Mouse (Mus musculus): Measurements from ENCODE around the gene Adprh. TPM values are rescaled to one million over a fixed set of nuclear protein-coding genes. Genes with fewer than 3 reads are reported as not detected.
"Not testable (repeated sequence)": the region's sequence is repeated elsewhere in the genome, so short reads cannot be mapped to it uniquely, and the experiment has no call there.

The Adprh gene
- total RNA-seq (2017) = 26.4 and 33.0 TPM in 2 replicates

DNA sequence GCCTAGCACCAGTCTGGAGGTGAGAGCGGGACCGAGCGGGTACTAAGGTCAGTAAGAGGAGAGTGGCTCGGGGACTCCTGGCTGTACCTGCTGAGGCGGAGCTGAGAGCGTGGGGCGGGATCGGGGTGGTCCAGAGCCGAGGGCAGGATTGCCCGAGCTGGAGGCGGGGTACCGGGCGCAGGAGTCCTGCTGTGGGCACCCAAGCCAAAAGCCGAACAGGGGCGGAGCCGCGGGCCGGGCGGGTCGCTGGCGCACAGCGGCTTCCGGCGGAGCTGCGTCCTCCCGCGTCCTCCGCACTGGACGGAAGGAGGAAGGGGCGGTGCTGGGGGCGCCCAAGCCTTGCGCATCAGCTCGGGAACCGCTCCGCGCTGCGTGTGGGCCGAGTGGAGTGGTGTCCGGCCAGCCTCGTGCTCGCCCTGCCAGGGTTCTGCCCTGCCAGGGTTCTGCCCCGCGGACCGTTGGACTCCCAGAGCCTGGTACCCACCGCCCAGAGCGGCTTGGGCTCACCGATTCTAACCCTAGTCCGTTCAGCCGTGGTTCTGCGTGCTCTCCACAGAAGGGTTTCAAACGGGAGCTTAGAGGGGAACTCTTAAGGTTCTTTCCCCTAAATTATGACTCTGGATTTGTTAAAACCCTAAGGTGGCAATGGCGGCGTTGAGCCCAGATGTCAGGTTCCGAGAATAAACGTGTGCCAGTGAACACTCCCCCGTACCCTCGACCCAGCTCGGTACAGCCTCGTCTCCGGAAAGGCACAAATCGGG, at the start of gene Adprh:
Gene Adprh (minus strand): TSS at position 262 of the 761 bp plus-strand sequence.
- ATAC-seq (ENCODE audit: extremely low read depth, insufficient number of reproducible peaks, low FRiP score, poor library complexity, severe bottlenecking) = peak; percentile 76

DNA sequence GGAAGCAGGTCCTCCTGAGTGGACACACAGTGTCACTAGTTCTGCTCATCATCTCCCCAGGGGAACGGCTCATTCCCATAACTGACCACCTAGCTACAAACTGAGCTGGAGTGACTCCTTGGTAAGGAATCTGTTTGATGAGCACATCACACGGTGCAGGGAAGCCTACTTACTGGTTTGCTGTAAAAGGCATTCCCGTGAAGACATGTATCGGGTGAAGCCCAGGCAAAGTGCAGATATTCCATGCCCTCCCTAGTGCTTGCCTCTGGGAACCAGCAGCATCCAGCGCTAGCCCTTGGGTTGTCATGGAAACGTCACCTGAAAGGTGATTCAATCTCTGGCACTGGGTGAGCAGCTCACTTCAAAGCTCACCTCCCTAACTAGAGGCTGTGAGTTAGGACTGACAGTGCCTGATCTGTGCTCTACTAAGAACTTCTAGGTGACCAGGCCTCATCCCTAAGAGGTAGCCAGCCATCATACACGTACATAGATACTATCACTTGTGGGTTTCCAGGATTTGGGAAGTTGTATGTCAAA, 44.2 kb upstream of the Adprh start:
- no peak for ATAC-seq (ENCODE audit: extremely low read depth, insufficient number of reproducible peaks, low FRiP score, poor library complexity, severe bottlenecking)

DNA sequence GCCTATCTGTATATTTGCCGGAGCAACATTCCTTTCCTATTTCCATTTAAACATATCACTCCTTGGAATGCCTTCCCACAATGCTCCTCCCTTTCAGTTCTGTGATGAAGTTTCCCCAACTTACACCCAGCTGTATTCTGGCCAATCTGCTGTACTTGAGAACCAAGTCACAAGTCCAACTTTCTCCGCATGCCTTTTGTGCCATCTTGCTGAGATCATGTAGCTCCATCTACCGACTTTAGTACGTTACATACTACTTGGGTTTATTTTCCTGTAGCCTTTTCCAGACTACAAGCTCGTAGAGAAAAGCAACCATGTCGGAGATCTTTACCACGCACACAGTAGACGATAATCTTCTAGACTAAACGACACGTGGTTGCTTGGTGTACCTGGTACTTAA, 41.4 kb upstream of the Adprh start:
- ATAC-seq (ENCODE audit: extremely low read depth, insufficient number of reproducible peaks, low FRiP score, poor library complexity, severe bottlenecking) = no peak

DNA sequence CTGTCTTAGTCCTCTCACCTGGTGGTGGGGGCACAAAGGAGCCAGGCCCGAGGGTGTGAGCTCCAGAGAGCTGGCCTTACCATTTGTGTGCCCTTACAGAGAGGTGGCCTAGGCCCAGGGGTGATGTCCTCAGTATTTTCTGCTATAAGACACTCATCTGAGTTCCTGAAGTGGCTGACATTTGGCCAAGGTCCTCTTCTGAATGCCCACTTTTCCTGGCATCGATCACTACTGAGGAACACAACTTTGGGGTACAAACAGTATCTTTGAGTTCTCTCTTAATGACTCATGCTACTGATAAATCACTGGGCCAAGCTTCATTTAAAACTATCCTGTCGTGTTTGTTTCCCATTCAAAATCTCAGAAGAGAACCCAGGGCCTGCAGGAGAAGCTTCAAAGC, 40.0 kb upstream of the Adprh start:
- no peak for ATAC-seq (ENCODE audit: extremely low read depth, insufficient number of reproducible peaks, low FRiP score, poor library complexity, severe bottlenecking)

DNA sequence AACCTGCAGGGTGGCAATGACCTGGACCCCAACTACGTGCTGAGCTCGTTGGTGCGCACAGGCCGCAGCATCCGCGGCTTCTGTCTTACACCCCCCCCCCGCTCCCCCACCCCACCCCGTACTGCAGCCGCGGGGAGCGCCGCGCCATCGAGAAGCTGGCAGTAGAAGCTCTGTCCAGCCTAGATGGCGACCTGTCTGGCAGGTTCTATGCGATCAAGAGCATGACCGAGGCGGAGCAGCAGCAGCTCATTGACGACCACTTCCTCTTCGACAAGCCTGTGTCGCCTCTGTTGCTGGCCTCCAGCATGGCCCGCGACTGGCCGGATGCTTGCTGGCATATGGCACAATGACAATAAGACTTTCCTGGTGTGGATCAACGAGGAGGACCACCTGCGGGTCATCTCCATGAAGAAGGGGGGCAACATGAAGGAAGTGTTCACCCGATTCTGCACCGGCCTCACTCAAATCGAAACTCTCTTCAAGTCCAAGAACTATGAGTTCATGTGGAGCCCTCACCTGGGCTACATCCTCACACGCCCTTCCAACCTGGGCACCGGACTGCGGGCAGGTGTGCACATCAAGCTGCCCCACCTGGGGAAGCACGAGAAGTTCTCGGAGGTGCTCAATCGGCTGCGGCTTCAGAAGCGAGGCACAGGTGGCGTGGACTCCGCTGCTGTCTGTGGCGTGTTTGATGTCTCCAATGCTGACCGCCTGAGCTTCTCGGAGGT, 31.2 kb upstream of the Adprh start:
- ATAC-seq (ENCODE audit: extremely low read depth, insufficient number of reproducible peaks, low FRiP score, poor library complexity, severe bottlenecking) = peak; percentile 47; the same call in 1 of the 2 replicates

DNA sequence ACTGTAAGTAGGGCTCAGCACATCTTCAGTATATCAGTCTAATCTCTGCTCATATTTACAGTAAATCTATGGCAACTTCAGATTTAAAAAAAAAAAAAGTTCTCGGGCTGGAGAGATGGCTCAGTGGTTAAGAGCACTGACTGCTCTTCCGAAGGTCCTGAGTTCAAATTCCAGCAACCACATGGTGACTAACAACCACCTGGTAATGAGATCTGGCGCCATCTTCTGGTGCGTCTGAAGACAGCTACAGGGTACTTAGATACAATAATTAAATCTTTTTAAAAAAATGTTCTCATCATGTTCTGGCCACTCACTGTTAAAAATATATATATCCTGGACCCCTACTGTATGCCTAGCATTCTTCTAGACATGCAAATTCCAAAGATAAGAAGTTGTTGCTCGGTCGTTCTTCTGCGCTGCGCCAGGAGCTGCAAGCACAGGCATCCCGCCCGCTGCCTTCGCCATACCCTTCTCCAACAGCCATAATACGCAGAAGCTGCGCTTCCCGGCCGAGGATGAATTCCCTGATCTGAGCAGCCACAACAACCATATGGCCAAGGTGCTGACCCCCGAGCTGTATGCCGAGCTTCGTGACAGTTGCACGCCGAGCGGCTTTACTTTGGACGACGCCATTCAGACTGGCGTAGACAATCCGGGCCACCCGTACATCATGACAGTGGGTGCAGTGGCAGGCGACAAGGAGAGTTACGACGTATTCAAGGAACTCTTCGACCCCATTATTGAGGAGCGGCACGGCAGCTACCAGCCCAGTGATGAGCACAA, 30.5 kb upstream of the Adprh start:
- ATAC-seq (ENCODE audit: extremely low read depth, insufficient number of reproducible peaks, low FRiP score, poor library complexity, severe bottlenecking) = 0 out of 2 replicates have a peak, but pooled peaks have one; percentile 10

DNA sequence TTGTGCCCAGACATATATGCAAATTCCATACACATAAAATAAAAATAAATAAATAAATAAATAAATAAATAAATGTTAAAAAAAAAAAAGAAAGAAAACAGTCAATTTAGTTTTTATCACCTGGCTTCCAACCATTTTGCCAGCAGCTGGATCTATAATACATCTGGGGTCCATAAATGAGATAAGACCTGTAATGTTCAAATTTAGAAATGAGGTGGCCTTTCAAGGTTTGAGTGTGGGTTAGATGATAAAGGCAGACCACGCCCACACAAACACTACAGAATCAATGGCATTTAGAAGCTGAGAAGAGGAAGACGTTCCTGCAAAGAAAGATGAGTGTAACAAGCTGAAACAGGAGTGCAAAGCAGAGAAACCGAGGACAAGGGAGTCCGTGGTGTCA, 28.8 kb upstream of the Adprh start:
- ATAC-seq (ENCODE audit: extremely low read depth, insufficient number of reproducible peaks, low FRiP score, poor library complexity, severe bottlenecking) = no peak

DNA sequence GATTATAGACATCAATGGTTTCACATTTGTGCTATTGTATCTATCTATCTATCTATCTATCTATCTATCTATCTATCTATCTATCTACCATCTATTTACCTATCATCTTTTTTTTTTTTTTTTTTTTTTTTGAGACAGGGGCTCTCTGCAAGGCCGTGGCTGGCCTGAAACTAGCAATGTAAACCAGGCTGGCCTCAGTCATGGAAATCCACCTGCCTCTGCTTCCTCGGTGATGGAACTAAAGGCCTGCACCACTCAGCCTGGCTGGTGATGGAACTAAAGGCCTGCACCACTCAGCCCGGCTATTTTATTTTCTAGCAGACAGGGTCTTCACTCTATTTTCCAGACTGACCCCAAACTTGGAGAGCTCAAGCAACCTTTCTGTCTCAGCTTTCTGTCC, 25.8 kb upstream of the Adprh start:
- no peak for ATAC-seq (ENCODE audit: extremely low read depth, insufficient number of reproducible peaks, low FRiP score, poor library complexity, severe bottlenecking)

DNA sequence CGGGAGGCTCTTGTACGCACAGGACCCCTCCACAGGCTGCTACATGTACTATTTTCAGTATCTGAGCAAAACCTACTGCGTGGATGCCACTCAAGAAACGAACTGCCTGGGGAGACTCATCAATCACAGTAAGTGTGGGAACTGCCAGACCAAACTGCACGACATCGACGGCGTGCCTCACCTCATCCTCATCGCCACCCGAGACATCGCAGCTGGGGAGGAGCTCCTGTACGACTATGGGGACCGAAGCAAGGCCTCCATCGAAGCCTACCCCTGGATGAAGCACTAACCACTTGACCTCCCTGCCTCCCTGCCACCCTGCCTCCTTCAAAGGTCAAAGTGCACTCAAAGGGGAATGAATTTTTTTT, 24.7 kb upstream of the Adprh start:
- ATAC-seq (ENCODE audit: extremely low read depth, insufficient number of reproducible peaks, low FRiP score, poor library complexity, severe bottlenecking) = not testable (repeated sequence)

DNA sequence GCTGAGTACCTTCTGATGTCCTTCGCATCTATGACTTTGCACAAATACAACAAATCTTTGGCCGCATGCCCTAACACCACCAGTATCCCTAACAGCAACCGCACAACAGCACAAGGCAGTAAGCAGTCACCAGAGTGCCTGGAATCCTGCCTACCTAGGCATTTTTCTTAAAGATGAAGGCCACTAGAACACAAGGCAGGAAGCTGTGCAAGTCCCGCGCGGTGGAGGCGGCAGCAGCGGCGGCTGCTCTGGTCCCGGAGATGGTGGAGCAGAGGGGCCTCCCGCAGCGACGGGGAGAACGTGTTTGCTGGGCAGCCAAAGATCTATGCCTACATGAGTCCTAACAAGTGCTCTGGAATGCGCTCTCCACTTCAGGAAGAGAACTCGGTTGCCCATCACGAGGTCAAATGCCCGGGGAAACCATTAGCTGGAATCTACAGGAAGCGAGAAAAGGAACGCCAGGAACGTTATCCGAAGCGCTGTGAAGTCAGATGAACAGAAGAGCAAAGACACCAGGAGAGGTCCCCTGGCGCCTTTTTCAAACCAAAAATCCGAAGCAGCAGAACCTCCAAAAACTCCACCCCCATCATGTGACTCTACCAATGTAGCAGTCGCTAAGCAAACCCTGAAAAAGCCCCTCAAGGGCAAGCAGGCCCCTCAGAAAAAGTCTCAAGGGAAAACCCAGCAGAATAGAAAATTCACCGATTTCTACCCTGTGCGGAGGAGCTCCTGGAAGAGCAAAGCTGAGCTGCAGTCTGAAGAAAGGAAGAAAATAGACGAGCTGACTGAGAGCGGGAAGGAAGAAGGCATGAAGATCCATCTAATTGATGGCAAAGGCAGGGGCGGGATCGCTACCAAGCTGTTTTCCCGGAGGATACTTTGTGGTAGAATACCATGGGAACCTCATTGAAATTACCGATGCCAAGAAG, 24.1 kb upstream of the Adprh start:
- peak; percentile 27 for ATAC-seq (ENCODE audit: extremely low read depth, insufficient number of reproducible peaks, low FRiP score, poor library complexity, severe bottlenecking)

DNA sequence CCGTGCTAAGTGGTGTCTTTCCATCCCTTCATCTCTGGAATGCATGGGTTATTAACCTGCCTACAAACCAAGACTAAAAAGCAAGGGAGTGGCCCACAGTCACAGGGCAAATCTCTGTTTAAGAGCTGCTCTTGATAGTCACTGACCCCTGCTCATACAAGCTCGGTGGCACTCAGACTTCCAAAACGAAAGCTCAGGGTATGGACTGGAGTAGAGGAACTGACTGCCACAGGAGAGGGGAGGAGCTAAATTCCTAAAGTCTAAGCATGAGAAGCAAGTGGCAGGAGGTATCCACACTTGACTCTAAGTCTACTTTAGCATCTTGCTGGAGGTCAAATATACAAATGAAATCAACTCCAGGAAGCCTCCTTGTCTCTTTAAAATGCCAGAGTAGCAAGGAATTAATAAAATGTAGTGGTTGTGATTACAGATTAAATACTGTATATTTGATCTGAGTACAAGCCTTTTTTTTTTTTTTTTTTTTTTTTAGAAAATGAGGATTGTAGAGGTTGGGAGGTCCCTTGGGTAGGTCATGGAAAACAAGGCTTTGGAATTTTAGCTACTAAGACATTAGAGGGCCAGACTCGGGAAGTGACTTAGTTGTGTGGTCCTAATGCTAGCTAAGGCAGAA, 23.3 kb upstream of the Adprh start:
- ATAC-seq (ENCODE audit: extremely low read depth, insufficient number of reproducible peaks, low FRiP score, poor library complexity, severe bottlenecking) = no peak; the same call in 1 of the 2 replicates

DNA sequence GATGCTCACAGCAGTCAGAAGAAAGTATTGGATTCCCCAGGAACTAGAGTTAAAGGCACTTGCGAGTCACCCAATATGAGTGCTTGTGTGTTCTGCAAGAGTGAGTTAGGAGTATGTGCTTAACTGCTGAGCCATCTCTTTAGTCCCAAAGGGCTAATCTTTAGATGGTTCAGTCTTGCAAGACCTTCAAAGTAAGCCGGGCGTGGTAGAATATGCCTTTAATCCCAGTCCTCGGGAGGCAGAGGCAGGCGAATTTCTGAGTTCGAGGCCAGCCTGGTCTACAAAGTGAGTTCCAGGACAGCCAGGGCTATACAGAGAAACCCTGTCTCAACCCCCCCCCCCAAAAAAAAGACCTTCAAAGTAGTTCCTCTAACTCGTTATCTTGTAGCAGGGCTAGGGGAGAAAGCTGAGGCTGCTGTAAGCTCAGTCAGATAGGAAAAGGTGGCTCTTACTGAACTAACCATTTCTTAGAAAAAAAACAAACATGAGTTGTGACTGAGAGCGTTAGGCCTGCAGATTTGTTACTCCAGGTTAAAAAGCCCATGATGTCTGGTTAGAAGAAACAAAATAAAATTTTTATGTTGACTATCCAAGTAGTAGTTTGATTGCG, 22.3 kb upstream of the Adprh start:
- ATAC-seq (ENCODE audit: extremely low read depth, insufficient number of reproducible peaks, low FRiP score, poor library complexity, severe bottlenecking) = no peak

DNA sequence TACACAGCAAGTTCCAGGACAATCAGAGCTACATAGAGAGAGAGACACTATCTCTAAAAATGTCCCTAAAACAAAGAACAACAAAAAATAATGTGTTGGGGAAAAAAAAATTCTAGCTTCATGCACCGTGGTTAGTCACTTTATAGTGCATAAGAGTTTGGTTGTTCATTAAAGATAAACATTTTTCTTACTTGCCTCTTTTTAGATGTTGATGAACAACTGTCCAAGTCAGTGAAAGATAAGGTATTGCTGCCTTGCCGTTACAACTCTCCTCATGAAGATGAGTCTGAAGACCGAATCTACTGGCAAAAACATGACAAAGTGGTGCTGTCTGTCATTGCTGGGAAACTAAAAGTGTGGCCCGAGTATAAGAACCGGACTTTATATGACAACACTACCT, 21.2 kb upstream of the Adprh start:
- ATAC-seq (ENCODE audit: extremely low read depth, insufficient number of reproducible peaks, low FRiP score, poor library complexity, severe bottlenecking) = no peak

DNA sequence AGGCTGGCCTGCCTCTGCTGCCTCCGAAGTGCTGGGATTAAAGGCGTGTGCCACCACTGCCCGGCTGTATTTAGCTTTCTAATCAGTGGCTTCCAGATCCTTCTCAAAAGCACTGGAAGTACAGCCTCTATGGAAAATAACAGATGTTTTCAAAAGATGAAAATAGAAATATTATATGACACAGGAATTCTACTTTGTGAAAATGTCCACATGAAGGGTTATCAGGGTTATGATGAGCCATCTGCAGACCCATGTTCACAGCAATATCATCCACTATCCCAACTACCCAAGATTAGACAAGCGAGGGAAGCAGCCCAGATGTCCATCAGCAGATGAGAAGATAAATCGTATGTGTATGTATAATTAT, 20.0 kb upstream of the Adprh start:
- ATAC-seq (ENCODE audit: extremely low read depth, insufficient number of reproducible peaks, low FRiP score, poor library complexity, severe bottlenecking) = no peak

DNA sequence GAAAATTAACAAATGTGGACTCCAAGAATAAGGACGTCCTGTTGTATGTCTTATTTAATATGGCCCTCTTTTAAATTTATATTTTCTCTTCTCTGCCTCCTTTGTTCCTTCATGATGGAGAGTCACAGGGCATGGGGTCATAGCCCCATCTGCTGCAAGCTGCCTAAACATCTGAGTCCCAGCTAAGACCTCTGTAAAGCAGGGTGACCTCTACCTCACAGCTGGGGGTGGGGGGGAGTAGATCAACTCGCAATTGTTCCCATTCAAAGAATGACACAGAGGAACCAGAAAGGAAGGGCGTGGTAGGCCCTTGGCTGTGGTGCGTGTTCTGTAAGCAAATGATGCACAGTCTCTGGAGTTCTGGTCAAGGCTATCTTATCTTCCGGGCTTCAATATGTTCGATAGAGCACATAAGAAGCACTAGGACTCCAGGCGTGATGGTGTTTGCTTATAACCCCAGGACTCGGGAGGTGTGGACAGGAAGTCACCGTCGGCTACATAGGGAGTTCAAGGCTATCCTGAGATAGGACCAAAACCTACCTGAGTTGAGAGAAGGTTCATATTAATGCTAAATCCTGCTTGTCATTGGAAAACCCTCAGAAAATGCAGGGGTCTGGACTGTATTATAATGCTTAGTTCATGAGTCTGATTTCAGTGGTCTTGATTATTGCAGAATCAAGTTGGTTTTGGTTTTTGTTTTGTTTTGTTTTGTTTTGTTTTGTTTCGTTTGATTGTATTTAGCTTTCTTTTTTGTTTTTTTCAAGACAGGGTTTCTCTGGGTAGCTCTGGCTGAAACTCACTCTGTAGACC, 19.4 kb upstream of the Adprh start:
- ATAC-seq (ENCODE audit: extremely low read depth, insufficient number of reproducible peaks, low FRiP score, poor library complexity, severe bottlenecking) = no peak

DNA sequence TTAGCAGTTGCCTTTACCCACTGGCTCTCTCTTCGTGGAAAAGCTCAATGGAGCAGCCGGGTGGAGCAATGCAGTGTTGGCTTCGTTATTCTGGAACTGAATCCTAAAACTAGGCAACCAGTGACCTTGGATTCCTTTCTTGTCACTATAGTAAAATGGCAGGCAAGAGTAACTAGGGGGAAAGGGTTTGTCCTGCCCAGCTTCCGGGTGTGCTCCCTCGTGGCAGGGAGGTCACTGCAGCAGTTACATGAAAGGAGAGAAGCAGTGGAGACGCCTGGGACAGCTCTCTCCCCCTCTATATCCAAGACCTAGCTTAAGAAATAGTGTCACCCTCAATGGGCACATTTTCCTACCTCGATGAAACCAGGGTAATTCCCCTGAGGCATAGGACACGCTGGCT, 16.9 kb upstream of the Adprh start:
- no peak for ATAC-seq (ENCODE audit: extremely low read depth, insufficient number of reproducible peaks, low FRiP score, poor library complexity, severe bottlenecking)

DNA sequence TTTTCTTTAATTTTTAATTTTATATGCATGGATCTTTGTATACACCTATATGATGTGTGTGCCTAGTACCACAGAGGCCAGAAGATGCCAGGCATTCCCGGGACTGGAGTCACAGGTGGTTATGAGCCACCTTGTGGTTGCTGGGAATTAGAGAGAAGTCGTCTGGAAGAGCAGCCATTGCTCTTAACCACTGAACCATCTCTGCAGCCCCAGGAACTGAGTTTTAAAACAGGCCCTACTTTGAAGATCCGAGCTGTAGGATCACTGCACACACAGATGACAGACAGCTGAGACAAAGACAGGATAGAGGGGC, 16.2 kb upstream of the Adprh start:
- ATAC-seq (ENCODE audit: extremely low read depth, insufficient number of reproducible peaks, low FRiP score, poor library complexity, severe bottlenecking) = no peak
